Mouse (Mus musculus) intestine, embryonic 16.5 days (tissue): ENCODE measurements around the gene Gm49361. TPM values are rescaled to one million over a fixed set of nuclear protein-coding genes. Genes with fewer than 3 reads are reported as not detected.
"Not testable (repeated sequence)": the region's sequence is repeated elsewhere in the genome, so short reads cannot be mapped to it uniquely, and the experiment has no call there.

Experiments used
- ATAC-seq: fragments of 200-750 bp; cut with Nextera tagmentation; 2 replicates; pipeline ENCODE4 v1.8.0; 2017; ENCODE audit warnings: moderate TSS enrichment, moderate library complexity
- H3K27ac ChIP-seq: fragments of 300-500 bp; sonication (generic); 2 replicates; pipeline ENCODE4 v1.5.1; 2014; ENCODE audit warnings: mild to moderate bottlenecking, low read length
- H3K27me3 ChIP-seq: fragments of 300-500 bp; sonication (generic); replicated peaks from 2 replicates; pipeline ENCODE4 v1.6.1; 2014; ENCODE audit warnings: low read length, control low read depth, mixed read lengths; ENCODE audit not compliant: control insufficient read depth, insufficient read depth
- H3K36me3 ChIP-seq: fragments of 300-500 bp; sonication (generic); 2 replicates; pipeline ENCODE4 v1.6.1; 2014; ENCODE audit warnings: low read length, control low read depth; ENCODE audit not compliant: control insufficient read depth, insufficient read depth
- H3K4me1 ChIP-seq: fragments of 300-500 bp; sonication (generic); 2 replicates; pipeline ENCODE4 v1.6.1; 2014; ENCODE audit warnings: low read length, control low read depth, mixed read lengths; ENCODE audit not compliant: control insufficient read depth, insufficient read depth
- H3K4me2 ChIP-seq: fragments of 300-500 bp; sonication (generic); 2 replicates; pipeline ENCODE4 v1.6.1; 2014; ENCODE audit warnings: low read depth, low read length, control low read depth
- H3K4me3 ChIP-seq: fragments of 300-500 bp; sonication (generic); 2 replicates; pipeline ENCODE4 v1.5.1; 2014; ENCODE audit warnings: mild to moderate bottlenecking, low read length
- H3K9ac ChIP-seq: fragments of 300-500 bp; sonication (generic); 2 replicates; pipeline ENCODE4 v1.6.1; 2014; ENCODE audit warnings: low read depth, low read length
- H3K9me3 ChIP-seq: fragments of 300-500 bp; sonication (generic); 2 replicates; pipeline ENCODE4 v1.6.1; 2016; ENCODE audit warnings: low read length, control low read depth; ENCODE audit not compliant: control insufficient read depth
- WGBS: fragments of 180-500 bp; shearing (Covaris S2); extraction: QIAGEN DNeasy Blood & Tissue Kit; methylation state at CpG from one replicate; pipeline ENCODE4 v1.1.7; 2014; 5-methylcytosine and 5-hydroxymethylcytosine counted together
- polyA plus RNA-seq: library from polyadenylated mRNA; unstranded; fragments of >200 nt; fragmentation: Nextera tagmentation; extraction: Ambion mirVana; gene quantifications from 2 replicates; pipeline ENCODE4 v1.2.1, GENCODE M21; 2015

The Gm49361 gene
- polyA plus RNA-seq, 1 experiment from 2014 or later = not detected

- H3K27ac ChIP-seq = no peak overlapping the region
- no peak overlapping the region for H3K9ac ChIP-seq
- H3K9me3 ChIP-seq = no peaks in the 10 kb centered on the region
- no peaks in the 10 kb centered on the region for H3K27me3 ChIP-seq
- H3K4me1 ChIP-seq = 0 out of 2 replicates have a peak, but pooled peaks cover 2% of the 10 kb centered on the region
- WGBS = 94% methylated on average over 33 of the region's 33 CpGs
- no peak overlapping the region for H3K4me2 ChIP-seq
- peaks cover 30% of the 10 kb centered on the region for H3K36me3 ChIP-seq
- no peak for ATAC-seq
- H3K4me3 ChIP-seq = no peak overlapping the region
Observed at GRCm38 (mm10) chr14:57699461-57699970, 46.4 kb downstream of the Gm49361 start.

- no peak overlapping the region for H3K4me2 ChIP-seq
- no peak for ATAC-seq
- 84% methylated on average over 10 of the region's 10 CpGs for WGBS
Observed at GRCm38 (mm10) chr14:57699016-57699415, 46.9 kb downstream of the Gm49361 start.

GRCm38 (mm10) chr14:57696066-57696465, 49.8 kb downstream of the Gm49361 start:
- Histone ChIP-seq H3K9ac (no peak overlapping the region), H3K36me3 (peaks cover 30% of the 10 kb centered on the region), H3K4me3 (no peak overlapping the region), H3K4me2 (no peak overlapping the region), H3K27ac (no peak overlapping the region), H3K9me3 (no peaks in the 10 kb centered on the region), H3K27me3 (no peaks in the 10 kb centered on the region), H3K4me1 (no peaks in the 10 kb centered on the region)
- WGBS = 93% methylated on average over 15 of the region's 15 CpGs
- ATAC-seq = no peak

More at GRCm38 (mm10) chr14:57699016-57699415, 46.9 kb downstream of the Gm49361 start:
- no peak overlapping the region for H3K4me3 ChIP-seq
- H3K9me3 ChIP-seq = no peaks in the 10 kb centered on the region
- no peak overlapping the region for H3K27ac ChIP-seq
- H3K36me3 ChIP-seq = peaks cover 30% of the 10 kb centered on the region
- no peak overlapping the region for H3K9ac ChIP-seq
- no peaks in the 10 kb centered on the region for H3K27me3 ChIP-seq
- H3K4me1 ChIP-seq = 0 out of 2 replicates have a peak, but pooled peaks cover 2% of the 10 kb centered on the region

- H3K4me3 ChIP-seq = no peak overlapping the region
- 92% methylated on average over 8 of the region's 8 CpGs for WGBS
- no peak overlapping the region for H3K9ac ChIP-seq
- H3K4me2 ChIP-seq = no peak overlapping the region
- H3K27ac ChIP-seq = no peak overlapping the region
- H3K36me3 ChIP-seq = peaks cover 30% of the 10 kb centered on the region
- ATAC-seq = no peak
- no peaks in the 10 kb centered on the region for H3K9me3 ChIP-seq
- H3K4me1 ChIP-seq = no peaks in the 10 kb centered on the region
- no peaks in the 10 kb centered on the region for H3K27me3 ChIP-seq
Observed at GRCm38 (mm10) chr14:57695550-57695949, 50.4 kb downstream of the Gm49361 start.

- Histone ChIP-seq H3K4me2 (no peak overlapping the region), H3K27ac (no peak overlapping the region), H3K4me1 (no peaks in the 10 kb centered on the region), H3K9ac (no peak overlapping the region), H3K9me3 (no peaks in the 10 kb centered on the region), H3K36me3 (peaks cover 19% of the 10 kb centered on the region), H3K4me3 (no peak overlapping the region), H3K27me3 (no peaks in the 10 kb centered on the region)
- ATAC-seq = no peak
- WGBS = 86% methylated on average over 16 of the region's 16 CpGs
Observed at GRCm38 (mm10) chr14:57694246-57694645, 51.7 kb downstream of the Gm49361 start.

- WGBS = 90% methylated on average over 17 of the region's 17 CpGs
- Histone ChIP-seq H3K9ac (no peak overlapping the region), H3K4me2 (no peak overlapping the region), H3K36me3 (peaks cover 15% of the 10 kb centered on the region), H3K27me3 (no peaks in the 10 kb centered on the region), H3K4me3 (no peak overlapping the region), H3K9me3 (no peaks in the 10 kb centered on the region), H3K4me1 (no peaks in the 10 kb centered on the region), H3K27ac (no peak overlapping the region)
- no peak for ATAC-seq
Observed at GRCm38 (mm10) chr14:57692517-57693130, 53.3 kb downstream of the Gm49361 start.

GRCm38 (mm10) chr14:57691316-57691715, 54.6 kb downstream of the Gm49361 start:
- H3K4me1 ChIP-seq = no peaks in the 10 kb centered on the region
- no peak overlapping the region for H3K27ac ChIP-seq
- no peak overlapping the region for H3K9ac ChIP-seq
- no peak for ATAC-seq
- H3K27me3 ChIP-seq = no peaks in the 10 kb centered on the region
- 95% methylated on average over 24 of the region's 24 CpGs for WGBS
- H3K36me3 ChIP-seq = peaks cover 12% of the 10 kb centered on the region
- H3K4me3 ChIP-seq = no peak overlapping the region
- no peaks in the 10 kb centered on the region for H3K9me3 ChIP-seq
- no peak overlapping the region for H3K4me2 ChIP-seq

GRCm38 (mm10) chr14:57690681-57691080, 55.2 kb downstream of the Gm49361 start:
- Histone ChIP-seq H3K27ac (no peak overlapping the region), H3K36me3 (peaks cover 7% of the 10 kb centered on the region), H3K9me3 (no peaks in the 10 kb centered on the region), H3K4me3 (no peak overlapping the region), H3K27me3 (no peaks in the 10 kb centered on the region), H3K9ac (no peak overlapping the region), H3K4me2 (no peak overlapping the region), H3K4me1 (no peaks in the 10 kb centered on the region)
- 94% methylated on average over 8 of the region's 8 CpGs for WGBS
- no peak for ATAC-seq

GRCm38 (mm10) chr14:57688066-57688465, 57.8 kb downstream of the Gm49361 start:
- WGBS = 94% methylated on average over 7 of the region's 7 CpGs
- not testable (repeated sequence) for H3K27me3 ChIP-seq, ATAC-seq, H3K4me2 ChIP-seq, H3K4me3 ChIP-seq, H3K27ac ChIP-seq, H3K36me3 ChIP-seq, H3K4me1 ChIP-seq, H3K9ac ChIP-seq, H3K9me3 ChIP-seq

GRCm38 (mm10) chr14:57687441-57687840, 58.5 kb downstream of the Gm49361 start:
- H3K9ac ChIP-seq = no peak overlapping the region
- no peaks in the 10 kb centered on the region for H3K36me3 ChIP-seq
- ATAC-seq = no peak
- H3K4me3 ChIP-seq = no peak overlapping the region
- no peaks in the 10 kb centered on the region for H3K9me3 ChIP-seq
- WGBS = 87% methylated on average over 5 of the region's 5 CpGs
- H3K4me1 ChIP-seq = no peaks in the 10 kb centered on the region
- H3K27ac ChIP-seq = no peak overlapping the region
- H3K27me3 ChIP-seq = no peaks in the 10 kb centered on the region
- H3K4me2 ChIP-seq = no peak overlapping the region
